Mouse (Mus musculus) thymus, adult 2 months (tissue): Measurements from ENCODE around the gene Cux2. TPM values are rescaled to one million over a fixed set of nuclear protein-coding genes. Genes with fewer than 3 reads are reported as not detected.

Experiments used
- DNase-seq: peaks from one replicate; pipeline ENCODE4 v3.0.0; 2021
- H3K27ac ChIP-seq: fragments of 200-500 bp; 2 replicates; pipeline ENCODE4 v1.5.1; 2012; ENCODE audit warnings: low read length, control low read depth; ENCODE audit not compliant: control insufficient read depth, insufficient read depth
- H3K27me3 ChIP-seq: fragments of 200-500 bp; 2 replicates; pipeline ENCODE4 v1.6.1; 2012; ENCODE audit warnings: mild to moderate bottlenecking, low read length, moderate library complexity, mixed read lengths; ENCODE audit not compliant: control insufficient read depth, insufficient read depth
- H3K36me3 ChIP-seq: fragments of 200-500 bp; 2 replicates; pipeline ENCODE4 v1.6.1; 2012; ENCODE audit warnings: mild to moderate bottlenecking, low read length, moderate library complexity; ENCODE audit not compliant: control insufficient read depth, insufficient read depth
- H3K4me1 ChIP-seq: fragments of 200-500 bp; replicated peaks from 2 replicates; pipeline ENCODE4 v1.6.1; 2012; ENCODE audit warnings: low read length; ENCODE audit not compliant: control insufficient read depth, insufficient read depth
- H3K4me3 ChIP-seq: fragments of 200-500 bp; 2 replicates; pipeline ENCODE4 v1.5.1; 2012; ENCODE audit warnings: mild to moderate bottlenecking, low read length, control low read depth, moderate library complexity; ENCODE audit not compliant: control insufficient read depth, insufficient read depth
- CTCF ChIP-seq: fragments of 200-500 bp; IDR thresholded peaks from 2 replicates; pipeline ENCODE4 v1.5.1; 2012; ENCODE audit warnings: mild to moderate bottlenecking, control low read depth, low read length, moderate library complexity, borderline replicate concordance; ENCODE audit not compliant: control insufficient read depth, poor library complexity, insufficient read depth; ENCODE audit errors: extremely low read depth
- POLR2A ChIP-seq: fragments of 200-500 bp; IDR thresholded peaks from 2 replicates; pipeline ENCODE4 v1.6.1; 2012; ENCODE audit warnings: mild to moderate bottlenecking, low read length, control low read depth, moderate library complexity; ENCODE audit not compliant: control insufficient read depth, poor library complexity, insufficient read depth; ENCODE audit errors: extremely low read depth
- WGBS: fragments of 180-500 bp; shearing (Covaris S2); methylation state at CpG from one replicate; pipeline ENCODE4 v1.1.7; 2018; 5-methylcytosine and 5-hydroxymethylcytosine counted together
- polyA plus RNA-seq: library from polyadenylated mRNA; depleted of rRNA; stranded (reverse); fragments of >200 nt; gene quantifications from 2 replicates; pipeline ENCODE4 v1.2.3, GENCODE M21; 2012

Gene Cux2
- polyA plus RNA-seq, 1 experiment, result 0.75 TPM

- Histone ChIP-seq H3K4me3 (no peak overlapping the region), H3K4me1 (no peaks in the 10 kb centered on the region), H3K27me3 (no peaks in the 10 kb centered on the region), H3K27ac (no peak overlapping the region), H3K36me3 (no peaks in the 10 kb centered on the region)
- no peak for DNase-seq
- no peak for TF ChIP-seq POLR2A
- TF ChIP-seq CTCF, result no peak
- 51% methylated on average over 9 of the region's 9 CpGs for WGBS
Observed at GRCm38 (mm10) chr5:122011289-122011688, 38.6 kb downstream of the Cux2 start.

- H3K27ac ChIP-seq, result no peak overlapping the region
- no peaks in the 10 kb centered on the region for H3K27me3 ChIP-seq
- no peak for DNase-seq
- H3K4me1 ChIP-seq, result no peaks in the 10 kb centered on the region
- 94% methylated on average over 10 of the region's 10 CpGs for whole genome bisulfite sequencing
- H3K4me3 ChIP-seq, result no peak overlapping the region
- no peaks in the 10 kb centered on the region for H3K36me3 ChIP-seq
- no peak for TF ChIP-seq POLR2A
- TF ChIP-seq CTCF, result no peak
Observed at GRCm38 (mm10) chr5:122007946-122008441, 41.9 kb downstream of the Cux2 start.

DNA sequence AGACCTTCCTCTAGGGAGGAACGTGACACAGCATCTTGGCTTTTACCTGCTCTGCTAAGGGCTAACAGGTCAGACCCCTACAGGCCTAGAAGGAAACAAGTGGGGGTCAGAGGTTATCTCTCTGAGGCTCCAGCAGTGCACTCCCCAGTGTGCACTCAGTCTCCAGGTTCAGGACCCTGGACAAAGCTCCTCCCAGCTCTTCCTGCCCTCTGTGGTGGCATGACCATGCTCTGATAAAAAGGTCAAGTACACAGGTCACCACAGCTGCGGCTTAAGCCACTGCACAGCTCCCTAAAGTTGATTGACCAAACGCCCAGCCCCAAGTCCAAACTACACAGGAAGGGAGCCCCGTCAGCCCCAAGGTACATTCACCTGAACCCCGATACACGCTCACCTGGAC is 46.4 kb downstream of the Cux2 start:
- H3K27me3 ChIP-seq, result no peaks in the 10 kb centered on the region
- no peaks in the 10 kb centered on the region for H3K4me1 ChIP-seq
- no peak overlapping the region for H3K27ac ChIP-seq
- H3K36me3 ChIP-seq, result no peaks in the 10 kb centered on the region
- DNase-seq, result no peak
- no peak overlapping the region for H3K4me3 ChIP-seq
- 71% methylated on average over 6 of the region's 6 CpGs for WGBS
- TF ChIP-seq CTCF (no peak), POLR2A (no peak)

DNA sequence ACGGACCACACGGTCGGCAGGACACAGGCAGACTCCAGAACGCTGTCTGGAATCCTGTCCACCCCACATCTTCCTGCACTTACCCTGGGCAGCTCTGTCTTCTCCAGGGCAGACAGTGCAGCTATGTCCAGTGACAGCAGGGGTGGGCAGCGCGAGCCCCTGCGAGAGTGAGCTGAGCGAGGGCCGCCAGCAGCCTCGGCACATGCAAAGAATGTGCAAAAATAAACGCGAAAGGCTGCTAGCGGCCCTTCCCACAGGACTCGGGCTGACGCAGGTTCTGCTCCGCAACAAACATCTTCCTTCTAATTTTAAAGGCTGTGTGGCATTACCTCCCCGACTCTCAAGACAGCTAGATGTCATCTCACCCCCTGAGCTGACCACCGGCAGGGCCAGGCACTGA is 47.8 kb downstream of the Cux2 start:
- no peak overlapping the region for H3K27ac ChIP-seq
- H3K27me3 ChIP-seq, result no peaks in the 10 kb centered on the region
- H3K4me1 ChIP-seq, result no peaks in the 10 kb centered on the region
- DNase-seq, result no peak
- H3K36me3 ChIP-seq, result no peaks in the 10 kb centered on the region
- 85% methylated on average over 18 of the region's 18 CpGs for WGBS
- no peak overlapping the region for H3K4me3 ChIP-seq
- TF ChIP-seq CTCF (no peak), POLR2A (no peak)

DNA sequence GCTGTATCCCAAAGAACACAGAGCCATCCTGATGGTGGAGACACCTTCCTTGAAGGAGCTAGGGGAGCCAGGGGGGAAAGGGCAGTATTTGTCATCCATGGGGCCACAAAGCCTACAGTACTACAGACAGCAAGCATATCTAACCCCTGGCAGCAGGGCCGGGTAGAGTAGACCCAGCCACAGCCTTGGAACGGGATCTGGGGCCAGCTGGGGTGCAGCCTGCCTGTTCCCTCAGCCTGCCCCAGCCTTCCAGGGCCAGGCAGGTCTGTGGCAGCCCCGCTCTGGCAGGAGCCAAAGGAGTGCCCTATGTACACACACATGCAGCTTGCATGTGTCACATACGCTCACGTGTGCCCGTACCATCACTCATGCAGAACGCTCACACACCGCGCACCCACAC is 48.6 kb downstream of the Cux2 start:
- 88% methylated on average over 9 of the region's 9 CpGs for WGBS
- H3K4me3 ChIP-seq, result no peak overlapping the region
- no peak for DNase-seq

GRCm38 (mm10) chr5:122000381-122000780 is 49.5 kb downstream of the Cux2 start:
- 88% methylated on average over 16 of the region's 16 CpGs for WGBS
- H3K4me3 ChIP-seq, result no peak overlapping the region
- H3K27me3 ChIP-seq, result no peaks in the 10 kb centered on the region
- H3K27ac ChIP-seq, result no peak overlapping the region
- DNase-seq, result no peak
- no peaks in the 10 kb centered on the region for H3K4me1 ChIP-seq
- H3K36me3 ChIP-seq, result no peaks in the 10 kb centered on the region
- no peak for TF ChIP-seq CTCF

More for the DNA sequence above, 48.6 kb downstream of the Cux2 start:
- TF ChIP-seq CTCF, result no peak
- TF ChIP-seq POLR2A, result no peak
- no peaks in the 10 kb centered on the region for H3K36me3 ChIP-seq
- no peaks in the 10 kb centered on the region for H3K4me1 ChIP-seq
- no peak overlapping the region for H3K27ac ChIP-seq
- no peaks in the 10 kb centered on the region for H3K27me3 ChIP-seq

- Histone ChIP-seq H3K4me3 (no peak overlapping the region), H3K36me3 (no peaks in the 10 kb centered on the region), H3K27me3 (no peaks in the 10 kb centered on the region), H3K4me1 (no peaks in the 10 kb centered on the region), H3K27ac (no peak overlapping the region)
- DNase-seq, result peak; percentile 70
- WGBS, result 61% methylated on average over 10 of the region's 10 CpGs
- TF ChIP-seq POLR2A (no peak), CTCF (peak; percentile 56; the same call in 1 of the 2 replicates)
Observed at GRCm38 (mm10) chr5:121998981-121999795, 50.7 kb downstream of the Cux2 start.
